Mouse (Mus musculus) left cerebral cortex, postnatal 14 days (tissue): Measurements from ENCODE around the gene Nbr1. TPM values are rescaled to one million over a fixed set of nuclear protein-coding genes. Genes with fewer than 3 reads are reported as not detected.
"Not testable (repeated sequence)": the region's sequence is repeated elsewhere in the genome, so short reads cannot be mapped to it uniquely, and the experiment has no call there.

Experiments
- DNase-seq, 2 experiments: peaks; one replicate each; pipeline ENCODE4 v3.0.0; 2021 to 2022; ENCODE audit warnings: low spot score in 2 of 2, mixed read lengths in 1 of 2
- intact Hi-C: fragments of 180-260 bp; cut with DNase I; formaldehyde crosslinking; loops from one replicate; pipeline ENCODE4 v1.15.1; 2025
- total RNA-seq, 2 experiments: library from RNA; stranded (reverse); gene quantifications; 2 replicates each; pipeline ENCODE4 v1.2.3; 2021

Gene Nbr1
- total RNA-seq, 2 experiments from 2014 or later: 115 to 116 TPM

GRCm38 (mm10) chr11:101576116-101576515 lies 24.2 kb downstream of the Nbr1 start:
- intact Hi-C loops: loop anchor here (10.0 kb wide), 1 partner anchor 169 kb away; no protein-coding TSS in a partner anchor
- DNase-seq: no peak

- no peak for DNase-seq
Observed at GRCm38 (mm10) chr11:101581081-101581764, 29.3 kb downstream of the Nbr1 start.

GRCm38 (mm10) chr11:101582054-101583035 lies 30.4 kb downstream of the Nbr1 start, which contains the start of gene Tmem106a:
TSS of gene Tmem106a (plus strand) at chr11:101582242.
- DNase-seq: no peak
- intact Hi-C loops: no loop called here

More at GRCm38 (mm10) chr11:101581081-101581764, 29.3 kb downstream of the Nbr1 start:
- intact Hi-C loops: no loop called here

- intact Hi-C loops: no loop called here
- no peak for DNase-seq
Observed at GRCm38 (mm10) chr11:101583205-101583604, 31.3 kb downstream of the Nbr1 start.

- intact Hi-C loops, DNase-seq: not testable (repeated sequence)
Observed at GRCm38 (mm10) chr11:101585031-101585430, 33.1 kb downstream of the Nbr1 start.

GRCm38 (mm10) chr11:101585805-101586204 lies 33.9 kb downstream of the Nbr1 start:
- intact Hi-C loops: no loop called here
- no peak for DNase-seq

GRCm38 (mm10) chr11:101587676-101588075 lies 35.7 kb downstream of the Nbr1 start:
- DNase-seq: peak; percentile 48 to 70
- intact Hi-C loops: no loop called here

- no peak for DNase-seq
- intact Hi-C loops: no loop called here
Observed at GRCm38 (mm10) chr11:101588868-101589267, 36.9 kb downstream of the Nbr1 start.

GRCm38 (mm10) chr11:101589444-101589843 lies 37.5 kb downstream of the Nbr1 start:
- peak; percentile 36 to 48 for DNase-seq
- intact Hi-C loops: no loop called here

- intact Hi-C loops: no loop called here
- DNase-seq: no peak
Observed at GRCm38 (mm10) chr11:101589989-101590624, 38.2 kb downstream of the Nbr1 start.

GRCm38 (mm10) chr11:101599156-101599555 lies 47.2 kb downstream of the Nbr1 start, which contains the start of gene Gm11634:
TSS of gene Gm11634 (minus strand) at chr11:101599256.
- intact Hi-C loops: no loop called here
- no peak for DNase-seq

GRCm38 (mm10) chr11:101602491-101602890 lies 50.5 kb downstream of the Nbr1 start:
- DNase-seq: no peak
- intact Hi-C loops: no loop called here

GRCm38 (mm10) chr11:101604116-101604515 lies 52.2 kb downstream of the Nbr1 start:
- intact Hi-C loops: no loop called here
- DNase-seq: no peak

GRCm38 (mm10) chr11:101604531-101605453 lies 52.8 kb downstream of the Nbr1 start:
- intact Hi-C loops: not testable (repeated sequence)
- DNase-seq: peak in 1 of 2 experiments; percentile 39

- intact Hi-C loops, DNase-seq: not testable (repeated sequence)
Observed at GRCm38 (mm10) chr11:101607134-101607533, 55.2 kb downstream of the Nbr1 start.

- DNase-seq: no peak
- intact Hi-C loops: no loop called here
Observed at GRCm38 (mm10) chr11:101610445-101610844, 58.5 kb downstream of the Nbr1 start.

GRCm38 (mm10) chr11:101613596-101613995 lies 61.6 kb downstream of the Nbr1 start:
- intact Hi-C loops: no loop called here

GRCm38 (mm10) chr11:101614116-101614515 lies 62.2 kb downstream of the Nbr1 start:
- no peak for DNase-seq
- intact Hi-C loops: no loop called here

More at GRCm38 (mm10) chr11:101613596-101613995, 61.6 kb downstream of the Nbr1 start:
- no peak for DNase-seq
